Mouse (Mus musculus) right cerebral cortex, postnatal 14 days (tissue): ENCODE measurements around the gene Olfr748.
"Not testable (repeated sequence)": the region's sequence is repeated elsewhere in the genome, so short reads cannot be mapped to it uniquely, and the experiment has no call there.

ENCODE experiments used
- DNase-seq: peaks from one replicate; pipeline ENCODE4 v3.0.0; 2022

Olfr748 gene

DNA sequence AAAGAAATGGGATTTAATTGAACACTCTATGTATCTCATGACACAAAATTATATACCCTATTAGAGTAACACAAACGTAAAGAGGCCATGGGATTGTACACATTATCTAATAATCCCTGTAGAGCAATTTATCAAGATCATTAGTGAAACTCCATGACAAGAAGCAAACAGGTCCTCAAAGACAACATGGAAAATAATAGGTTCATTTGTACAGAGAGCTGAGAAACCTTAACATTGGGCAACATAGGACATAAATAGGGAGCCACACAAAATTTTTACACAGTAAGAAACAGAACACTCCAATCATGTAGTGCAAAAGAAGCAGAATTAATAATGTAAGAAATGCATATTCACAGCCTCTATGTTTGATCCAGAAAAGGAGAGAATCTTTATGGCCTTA lies at the start of gene Olfr748:
Gene Olfr748, plus strand, starts transcription at position 301 of the 400 bp plus-strand sequence.
- DNase-seq = no peak

GRCm38 (mm10) chr14:50693106-50693505 lies 14.1 kb upstream of the Olfr748 start, which contains the start of gene Olfr747:
TSS of gene Olfr747 (minus strand) at chr14:50693206.
- no peak for DNase-seq

DNA sequence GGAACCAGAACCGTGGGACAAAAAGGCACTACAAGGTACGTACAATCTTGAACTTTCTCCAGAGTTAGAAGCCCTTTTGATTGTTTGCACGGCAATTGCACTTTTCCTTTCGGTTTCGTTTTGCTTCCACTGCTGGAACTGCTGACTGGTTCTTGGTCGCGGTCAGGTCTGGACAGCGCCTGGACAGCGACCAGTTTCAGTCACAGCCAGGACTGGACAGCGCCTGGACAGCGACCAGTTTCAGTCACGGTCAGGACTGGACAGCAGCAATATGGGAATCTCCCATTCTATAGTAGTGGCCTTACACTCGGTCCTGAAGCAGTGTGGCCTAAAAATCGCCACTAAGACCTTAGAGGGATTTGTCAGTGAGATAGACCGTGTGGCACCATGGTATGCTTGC lies 12.7 kb downstream of the Olfr748 start:
- not testable (repeated sequence) for DNase-seq

GRCm38 (mm10) chr14:50722371-50722770 lies 15.2 kb downstream of the Olfr748 start:
- not testable (repeated sequence) for DNase-seq

GRCm38 (mm10) chr14:50740334-50740733 lies 33.2 kb downstream of the Olfr748 start:
- DNase-seq = no peak

DNA sequence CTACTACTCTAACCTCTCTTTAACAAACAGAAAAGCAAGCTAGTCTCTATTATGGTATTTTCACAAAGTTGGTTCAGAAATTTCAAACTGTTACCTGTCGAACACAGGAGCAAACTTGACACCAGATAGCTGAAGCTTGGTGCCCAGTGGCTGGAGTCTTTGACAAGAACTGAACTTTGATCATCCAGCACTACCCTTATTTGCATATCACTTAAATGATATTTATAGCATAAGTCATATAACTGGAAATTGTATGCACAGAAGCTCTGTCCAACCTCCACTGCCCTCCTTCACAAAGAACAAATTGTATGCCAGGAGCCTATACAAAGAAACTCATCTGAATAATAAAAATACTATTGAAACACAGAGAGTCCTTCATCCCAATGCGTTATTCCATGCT lies 34.4 kb downstream of the Olfr748 start:
- no peak for DNase-seq

DNA sequence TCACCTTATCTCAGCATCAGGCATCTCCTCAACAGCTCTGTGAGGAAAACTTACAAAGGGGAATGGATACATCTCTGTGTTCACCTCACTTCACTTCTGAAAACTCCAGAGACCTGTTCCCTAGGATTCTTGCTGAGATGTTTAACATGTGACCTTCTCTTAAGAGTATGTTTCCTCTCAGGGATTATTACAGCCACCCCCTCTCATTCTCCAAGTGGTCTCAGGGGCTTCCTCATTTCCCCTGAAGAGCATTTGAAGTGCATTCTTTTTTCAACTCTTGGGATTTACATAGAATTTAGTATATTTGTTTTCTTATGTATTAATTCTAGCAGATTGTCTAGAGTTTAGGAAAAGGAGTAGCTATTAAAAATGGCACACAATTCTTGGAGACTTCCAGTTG lies 37.8 kb downstream of the Olfr748 start, which contains the start of gene Olfr749:
Gene Olfr749, minus strand, starts transcription at position 101 of the 400 bp plus-strand sequence.
- no peak for DNase-seq

DNA sequence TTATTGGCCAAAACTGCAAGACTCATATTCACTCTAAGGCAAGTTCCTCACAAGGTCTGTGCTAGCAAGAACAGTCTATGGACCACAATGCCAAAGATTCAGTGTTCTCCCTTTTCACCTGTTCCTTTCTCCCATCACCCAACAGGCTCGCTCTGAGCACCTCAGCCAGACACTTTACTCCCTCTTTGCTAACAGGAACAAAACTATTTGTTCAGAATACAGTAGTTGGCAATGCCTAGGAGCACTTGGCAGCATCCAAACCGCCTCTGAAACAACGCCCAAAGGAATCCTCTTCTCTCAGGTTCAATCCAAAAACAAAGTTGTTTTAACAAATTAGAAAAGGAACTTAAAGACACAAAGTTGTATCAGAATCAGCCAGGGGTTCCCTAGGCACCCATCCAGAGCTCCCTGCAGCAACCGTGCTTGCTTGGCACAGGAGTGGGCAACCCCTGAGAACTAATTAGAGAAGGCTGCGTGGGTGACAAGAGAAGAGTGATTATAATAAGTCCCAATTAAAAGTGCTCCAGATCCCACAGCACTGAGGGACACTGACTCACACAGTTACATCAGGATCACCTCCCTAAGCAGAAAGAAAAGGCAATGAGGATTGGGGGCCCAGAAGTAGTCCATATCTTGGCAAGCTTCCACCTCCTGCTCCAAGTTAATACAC lies 51.4 kb downstream of the Olfr748 start:
- no peak for DNase-seq
